Mouse (Mus musculus): ENCODE results near the gene Ndufv1.

DNA sequence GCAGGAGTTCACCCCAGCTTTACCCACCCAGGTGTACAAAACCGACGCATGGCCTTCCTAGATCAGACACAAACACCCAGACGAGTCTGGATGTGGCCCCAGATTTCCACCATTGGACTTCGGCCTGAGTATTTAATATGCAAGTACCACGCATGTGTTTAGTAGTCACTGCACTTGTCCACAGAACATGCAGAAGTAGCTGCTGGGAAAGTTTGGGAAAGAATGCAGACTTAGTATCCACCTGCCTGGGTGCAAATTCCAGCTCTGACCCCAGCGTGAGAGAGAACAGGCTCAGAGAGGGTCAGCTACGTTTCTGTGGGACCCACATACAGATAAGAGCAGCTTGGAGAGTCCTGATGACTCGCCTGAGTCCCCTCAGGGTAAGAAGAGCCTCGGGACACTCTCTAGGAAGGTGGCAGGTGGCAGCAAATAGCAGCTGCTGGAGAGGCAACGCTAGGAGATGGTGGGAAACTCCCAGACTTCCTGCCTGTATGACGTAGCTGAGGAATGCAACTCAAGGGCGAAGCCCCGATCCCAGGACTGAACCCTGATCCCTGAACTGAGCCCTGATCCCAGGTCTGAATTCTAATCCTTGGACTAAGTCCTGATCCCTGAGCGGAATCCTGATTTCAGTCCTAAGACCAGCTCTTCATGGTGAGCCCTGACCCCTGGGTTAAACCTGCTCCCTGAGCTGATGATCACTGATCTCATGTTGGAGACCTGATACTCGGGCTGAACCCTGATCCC lies 43.5 kb upstream of the Ndufv1 start:
- TF ChIP-seq CTCF (IDR thresholded peaks at IDR 0.05; ENCODE audit: extremely low read depth, insufficient read length, insufficient replicate concordance, low read depth, low read length) (no peak), POLR2A (IDR thresholded peaks at IDR 0.05; ENCODE audit: low read depth, low read length) (no peak)
